Mouse (Mus musculus) lung, postnatal 4 days (tissue): ENCODE results near the gene Zfp105.

Experiments used
- DNase-seq, 2 experiments: peaks; one replicate each; pipeline ENCODE4 v3.0.0; 2021

Gene Zfp105

GRCm38 (mm10) chr9:122922936-122923381, at the start of gene Zfp105:
TSS of gene Zfp105 (plus strand) at chr9:122923072.
- peak; percentile 83 to 87 for DNase-seq

GRCm38 (mm10) chr9:122874653-122875052, 48.2 kb upstream of the Zfp105 start:
- DNase-seq, result no peak

- no peak for DNase-seq
These were observed 47.7 kb upstream of the Zfp105 start for GRCm38 (mm10) chr9:122875145-122875544.

GRCm38 (mm10) chr9:122885385-122885784, 37.5 kb upstream of the Zfp105 start, which contains the start of gene Zkscan7:
TSS of gene Zkscan7 (plus strand) at chr9:122885685.
- DNase-seq, result no peak

- DNase-seq, result peak; percentile 70 to 74
These were observed 36.3 kb upstream of the Zfp105 start for GRCm38 (mm10) chr9:122886372-122887179.

- no peak for DNase-seq
These were observed 21.8 kb upstream of the Zfp105 start for GRCm38 (mm10) chr9:122901047-122901446.

- peak; percentile 74 to 80 for DNase-seq
These were observed 19.9 kb upstream of the Zfp105 start for GRCm38 (mm10) chr9:122902717-122903535.

GRCm38 (mm10) chr9:122922436-122922835, 436 bp upstream of the Zfp105 start:
- DNase-seq, result no peak

GRCm38 (mm10) chr9:122928915-122929314, 6.0 kb downstream of the Zfp105 start:
- no peak for DNase-seq

- DNase-seq, result peak; percentile 93 to 95
These were observed 28.0 kb downstream of the Zfp105 start, which contains the start of the genes 1110059G10Rik and Kif15 for GRCm38 (mm10) chr9:122950643-122951475. TSS of gene 1110059G10Rik (minus strand) at chr9:122951000. TSS of gene Kif15 (plus strand) at chr9:122951046.
